Mouse (Mus musculus) limb, embryonic 14.5 days (tissue): ENCODE measurements around the gene Smap2. TPM values are rescaled to one million over a fixed set of nuclear protein-coding genes. Genes with fewer than 3 reads are reported as not detected.

Source experiments
- ATAC-seq: fragments of 200-750 bp; cut with Nextera tagmentation; 2 replicates; pipeline ENCODE4 v1.8.0; 2017; ENCODE audit warnings: low read depth, moderate number of reproducible peaks, moderate TSS enrichment; ENCODE audit not compliant: low FRiP score
- DNase-seq: peaks from one replicate; pipeline ENCODE4 v3.0.0-alpha.2; 2015; ENCODE audit warnings: low spot score
- H3K27ac ChIP-seq: fragments of 300-500 bp; sonication (generic); replicated peaks from 2 replicates; pipeline ENCODE4 v1.5.1; 2014; ENCODE audit warnings: low read depth, mild to moderate bottlenecking, low read length, moderate library complexity, mixed read lengths
- H3K27me3 ChIP-seq: fragments of 300-500 bp; sonication (generic); 2 replicates; pipeline ENCODE4 v1.6.1; 2014; ENCODE audit warnings: low read length, mixed read lengths; ENCODE audit not compliant: control insufficient read depth, insufficient read depth
- H3K36me3 ChIP-seq: fragments of 300-500 bp; sonication (generic); 2 replicates; pipeline ENCODE4 v1.6.1; 2014; ENCODE audit warnings: mild to moderate bottlenecking, low read length, moderate library complexity, mixed read lengths; ENCODE audit not compliant: control insufficient read depth, insufficient read depth
- H3K4me1 ChIP-seq: fragments of 300-500 bp; sonication (generic); 2 replicates; pipeline ENCODE4 v1.6.1; 2014; ENCODE audit warnings: antibody characterized with exemption, low read length, mixed read lengths; ENCODE audit not compliant: control insufficient read depth, insufficient read depth
- H3K4me2 ChIP-seq: fragments of 300-500 bp; sonication (generic); replicated peaks from 2 replicates; pipeline ENCODE4 v1.6.1; 2014; ENCODE audit warnings: low read depth, mild to moderate bottlenecking, low read length, moderate library complexity; ENCODE audit not compliant: severe bottlenecking
- H3K4me3 ChIP-seq: fragments of 300-500 bp; sonication (generic); replicated peaks from 2 replicates; pipeline ENCODE4 v1.5.1; 2014; ENCODE audit warnings: low read length
- H3K9ac ChIP-seq: fragments of 300-500 bp; sonication (generic); 2 replicates; pipeline ENCODE4 v1.6.1; 2014; ENCODE audit warnings: mild to moderate bottlenecking, low read depth, low read length, moderate library complexity; ENCODE audit not compliant: severe bottlenecking
- H3K9me3 ChIP-seq: fragments of 300-500 bp; sonication (generic); 2 replicates; pipeline ENCODE4 v1.6.1; 2016; ENCODE audit warnings: low read length; ENCODE audit not compliant: control insufficient read depth
- POLR2A ChIP-seq: fragments of 200-500 bp; IDR thresholded peaks from 2 replicates; pipeline ENCODE4 v1.8.0; 2012; ENCODE audit warnings: inconsistent platforms, mild to moderate bottlenecking, moderate library complexity, borderline replicate concordance; ENCODE audit not compliant: insufficient read depth, insufficient read length; ENCODE audit errors: extremely low read depth
- WGBS: fragments of 180-500 bp; shearing (Covaris S2); extraction: QIAGEN DNeasy Blood & Tissue Kit; methylation state at CpG from one replicate; pipeline ENCODE4 v1.1.7; 2014; 5-methylcytosine and 5-hydroxymethylcytosine counted together
- polyA plus RNA-seq, 2 experiments: library from polyadenylated mRNA; depleted of rRNA in 1 of 2; stranded (reverse) in 1 of 2; unstranded in 1 of 2; fragments of >200 nt; fragmentation: Nextera tagmentation in 1 of 2; extraction: Ambion mirVana in 1 of 2; gene quantifications; 2 replicates each; pipeline versions ENCODE4 v1.2.1 to v1.2.3; 2012 to 2014

The Smap2 gene
- polyA plus RNA-seq, 2 experiments = 17.3 to 19.8 TPM

DNA sequence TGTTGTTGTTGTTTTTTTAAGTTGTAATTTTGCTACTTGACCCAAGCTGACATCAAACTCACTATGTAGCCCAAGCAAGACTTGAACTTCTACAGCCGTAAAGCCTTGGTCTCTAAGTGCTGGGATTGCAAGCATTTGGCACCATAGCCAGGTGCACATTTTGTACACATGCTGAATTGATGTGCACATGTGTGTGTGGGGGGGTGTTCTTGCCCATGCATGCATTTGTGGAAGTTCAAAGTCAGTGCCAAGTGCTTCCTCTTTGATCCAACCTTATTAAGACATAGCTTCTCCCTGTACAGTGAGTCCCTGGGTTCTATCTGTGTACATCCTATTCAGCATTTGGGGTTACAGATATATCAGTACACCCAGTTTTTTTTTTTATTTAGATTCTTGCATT lies 61.5 kb downstream of the Smap2 start:
- TF ChIP-seq POLR2A = no peak
- Histone ChIP-seq H3K4me3 (no peak overlapping the region), H3K36me3 (no peaks in the 10 kb centered on the region), H3K4me2 (no peak overlapping the region), H3K4me1 (peaks cover 6% of the 10 kb centered on the region; the same call in 1 of the 2 replicates), H3K27ac (no peak overlapping the region), H3K9ac (no peak overlapping the region), H3K9me3 (no peaks in the 10 kb centered on the region), H3K27me3 (no peaks in the 10 kb centered on the region)
- DNase-seq = no peak
- no peak for ATAC-seq
- 84% methylated on average over 1 of the region's 1 CpGs for WGBS

GRCm38 (mm10) chr4:120953667-120954066 lies 63.4 kb downstream of the Smap2 start:
- no peak for DNase-seq
- no peak overlapping the region for H3K4me3 ChIP-seq
- peaks cover 6% of the 10 kb centered on the region; the same call in 1 of the 2 replicates for H3K4me1 ChIP-seq
- no peak for TF ChIP-seq POLR2A
- no peak overlapping the region for H3K9ac ChIP-seq
- no peak overlapping the region for H3K27ac ChIP-seq
- H3K36me3 ChIP-seq = no peaks in the 10 kb centered on the region
- no peak overlapping the region for H3K4me2 ChIP-seq
- H3K27me3 ChIP-seq = no peaks in the 10 kb centered on the region
- ATAC-seq = no peak
- WGBS = 100% methylated on average over 1 of the region's 1 CpGs
- no peaks in the 10 kb centered on the region for H3K9me3 ChIP-seq

GRCm38 (mm10) chr4:120953038-120953437 lies 64.0 kb downstream of the Smap2 start:
- whole genome bisulfite sequencing = 69% methylated on average over 4 of the region's 4 CpGs
- TF ChIP-seq POLR2A = no peak
- DNase-seq (no peak), ATAC-seq (no peak)
- no peaks in the 10 kb centered on the region for H3K9me3 ChIP-seq
- H3K4me3 ChIP-seq = no peak overlapping the region
- H3K27ac ChIP-seq = no peak overlapping the region
- peaks cover 6% of the 10 kb centered on the region; the same call in 1 of the 2 replicates for H3K4me1 ChIP-seq
- no peak overlapping the region for H3K4me2 ChIP-seq
- H3K27me3 ChIP-seq = no peaks in the 10 kb centered on the region
- no peak overlapping the region for H3K9ac ChIP-seq
- H3K36me3 ChIP-seq = no peaks in the 10 kb centered on the region

DNA sequence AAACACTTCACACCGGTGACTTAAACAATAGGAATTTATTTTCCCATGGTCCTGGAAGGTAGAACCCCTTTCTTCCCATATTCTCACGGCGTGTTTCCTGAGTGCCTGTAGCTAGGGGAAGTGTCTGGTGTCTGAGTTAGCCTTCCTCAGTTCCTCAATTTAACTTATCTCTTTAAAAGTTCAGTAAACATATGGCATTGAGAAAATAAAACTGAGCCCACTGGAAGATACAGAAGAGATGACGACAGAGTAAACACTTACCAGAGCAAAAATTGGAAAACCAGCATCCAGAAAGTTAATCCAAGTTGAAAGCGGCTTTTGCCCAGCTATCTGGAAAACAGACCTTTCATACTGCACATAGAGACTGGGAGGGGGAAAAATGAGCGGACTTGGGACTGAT lies 64.9 kb downstream of the Smap2 start:
- no peaks in the 10 kb centered on the region for H3K9me3 ChIP-seq
- no peak for TF ChIP-seq POLR2A
- H3K4me2 ChIP-seq = peak overlapping the region; percentile 78
- DNase-seq (no peak), ATAC-seq (no peak)
- H3K27ac ChIP-seq = peak overlapping the region; percentile 80
- peaks cover 6% of the 10 kb centered on the region; the same call in 1 of the 2 replicates for H3K4me1 ChIP-seq
- 46% methylated on average over 6 of the region's 6 CpGs for WGBS
- H3K4me3 ChIP-seq = peak overlapping the region; percentile 85
- peak overlapping the region; percentile 81 for H3K9ac ChIP-seq
- peaks cover 4% of the 10 kb centered on the region; the same call in 1 of the 2 replicates for H3K36me3 ChIP-seq
- no peaks in the 10 kb centered on the region for H3K27me3 ChIP-seq

DNA sequence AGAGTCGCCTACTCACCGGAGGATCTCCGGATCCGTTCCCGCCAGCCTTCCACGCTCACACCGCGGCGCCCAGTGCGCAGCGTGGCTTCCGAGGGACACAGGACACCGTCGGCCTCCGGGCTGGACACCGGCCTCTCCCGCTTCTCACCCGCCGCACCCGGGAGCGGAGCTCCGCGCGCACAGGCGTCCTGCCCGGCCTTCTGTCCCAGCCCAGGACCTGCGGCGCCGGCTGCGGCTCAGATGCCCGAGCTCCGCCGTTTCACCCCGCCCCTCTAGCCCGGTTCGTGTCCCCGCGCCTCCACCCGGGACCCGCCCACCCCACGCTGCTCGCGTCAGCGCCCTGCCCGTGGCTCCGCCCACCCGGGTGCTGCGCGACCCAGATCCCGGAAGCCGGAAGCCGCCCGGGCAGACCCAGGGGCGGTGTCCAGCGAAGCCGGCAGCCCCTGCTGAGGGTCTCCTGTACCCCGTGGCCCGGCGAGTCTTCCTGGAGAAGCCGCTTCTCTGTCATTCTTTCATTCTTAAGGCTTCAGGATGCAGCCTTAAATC lies 65.5 kb downstream of the Smap2 start, which contains the start of gene Zfp69:
Gene Zfp69, minus strand, starts transcription at position 272 of the 546 bp plus-strand sequence.
- peaks cover 7% of the 10 kb centered on the region; the same call in 1 of the 2 replicates for H3K36me3 ChIP-seq
- H3K4me2 ChIP-seq = peak within 1 kb of the TSS; percentile 78
- no peaks in the 10 kb centered on the region for H3K27me3 ChIP-seq
- peak within 1 kb of the TSS; percentile 85 for H3K4me3 ChIP-seq
- peaks cover 6% of the 10 kb centered on the region; the same call in 1 of the 2 replicates for H3K4me1 ChIP-seq
- peak; percentile 69; the same call in 1 of the 2 replicates for TF ChIP-seq POLR2A
- DNase-seq (peak; percentile 86), ATAC-seq (peak; percentile 97)
- WGBS = 0% methylated on average over 45 of the region's 60 CpGs
- peak within 1 kb of the TSS; percentile 81 for H3K9ac ChIP-seq
- H3K27ac ChIP-seq = peak within 1 kb of the TSS; percentile 87
- no peaks in the 10 kb centered on the region for H3K9me3 ChIP-seq
